Mouse (Mus musculus): ENCODE results near the gene BC051665.

The BC051665 gene

GRCm38 (mm10) chr13:60742611-60743010 lies 43.6 kb downstream of the BC051665 start:
- DNase-seq: no peak

- no peak for DNase-seq
These were observed 45.9 kb downstream of the BC051665 start for GRCm38 (mm10) chr13:60740248-60740647.

- peak; percentile 54 to 63 for DNase-seq
These were observed 47.7 kb downstream of the BC051665 start for GRCm38 (mm10) chr13:60738429-60738828.

- DNase-seq: peak; percentile 87 to 92
These were observed 48.4 kb downstream of the BC051665 start for GRCm38 (mm10) chr13:60737632-60738324.

GRCm38 (mm10) chr13:60736421-60737105 lies 49.6 kb downstream of the BC051665 start:
- DNase-seq: no peak

GRCm38 (mm10) chr13:60735306-60735705 lies 50.9 kb downstream of the BC051665 start:
- no peak for DNase-seq
